Mouse (Mus musculus) hindbrain, embryonic 14.5 days (tissue): ENCODE data around the gene Nxnl1. TPM values are rescaled to one million over a fixed set of nuclear protein-coding genes. Genes with fewer than 3 reads are reported as not detected.
"Not testable (repeated sequence)": the region's sequence is repeated elsewhere in the genome, so short reads cannot be mapped to it uniquely, and the experiment has no call there.

Experiments used
- ATAC-seq: fragments of 200-750 bp; cut with Nextera tagmentation; 2 replicates; pipeline ENCODE4 v1.8.0; 2017; ENCODE audit warnings: moderate number of reproducible peaks, mild to moderate bottlenecking, moderate TSS enrichment, moderate library complexity; ENCODE audit not compliant: low FRiP score
- DNase-seq: peaks from one replicate; pipeline ENCODE4 v3.0.0-alpha.2; 2015; ENCODE audit warnings: low spot score
- H3K27ac ChIP-seq: fragments of 300-500 bp; sonication (generic); 2 replicates; pipeline ENCODE4 v1.5.1; 2014; ENCODE audit warnings: mild to moderate bottlenecking, moderate library complexity
- H3K27me3 ChIP-seq: fragments of 300-500 bp; sonication (generic); 2 replicates; pipeline ENCODE4 v1.6.1; 2014; ENCODE audit warnings: mild to moderate bottlenecking, low read length, mixed read lengths; ENCODE audit not compliant: control insufficient read depth, insufficient read depth
- H3K36me3 ChIP-seq: fragments of 300-500 bp; sonication (generic); replicated peaks from 2 replicates; pipeline ENCODE4 v1.6.1; 2014; ENCODE audit not compliant: control insufficient read depth, insufficient read depth
- H3K4me1 ChIP-seq: fragments of 300-500 bp; sonication (generic); replicated peaks from 2 replicates; pipeline ENCODE4 v1.6.1; 2014; ENCODE audit warnings: antibody characterized with exemption, low read length, mixed read lengths; ENCODE audit not compliant: control insufficient read depth, insufficient read depth
- H3K4me2 ChIP-seq: fragments of 300-500 bp; sonication (generic); replicated peaks from 2 replicates; pipeline ENCODE4 v1.6.1; 2014; ENCODE audit warnings: mild to moderate bottlenecking, moderate library complexity
- H3K4me3 ChIP-seq: fragments of 300-500 bp; sonication (generic); replicated peaks from 2 replicates; pipeline ENCODE4 v1.5.1; 2014; ENCODE audit warnings: mild to moderate bottlenecking, low read length
- H3K9ac ChIP-seq: fragments of 300-500 bp; sonication (generic); 2 replicates; pipeline ENCODE4 v1.6.1; 2014
- H3K9me3 ChIP-seq: fragments of 300-500 bp; sonication (generic); 2 replicates; pipeline ENCODE4 v1.6.1; 2016; ENCODE audit warnings: low read length; ENCODE audit not compliant: control insufficient read depth
- WGBS: fragments of 180-500 bp; shearing (Covaris S2); extraction: QIAGEN DNeasy Blood & Tissue Kit; methylation state at CpG from one replicate; pipeline ENCODE4 v1.1.7; 2014; 5-methylcytosine and 5-hydroxymethylcytosine counted together
- polyA plus RNA-seq: library from polyadenylated mRNA; unstranded; fragments of >200 nt; fragmentation: Nextera tagmentation; extraction: Ambion mirVana; gene quantifications from 2 replicates; pipeline ENCODE4 v1.2.1, GENCODE M21; 2014

Nxnl1 gene
- polyA plus RNA-seq, 1 experiment from 2014 or later: 0.13 TPM

- not testable (repeated sequence) for H3K4me1 ChIP-seq, H3K27ac ChIP-seq, H3K9me3 ChIP-seq, H3K36me3 ChIP-seq, ATAC-seq, H3K4me3 ChIP-seq, H3K4me2 ChIP-seq, H3K9ac ChIP-seq
- H3K27me3 ChIP-seq: peaks cover 16% of the 10 kb centered on the region
- WGBS: 70% methylated on average over 5 of the region's 12 CpGs
- DNase-seq: peak; percentile 50
Measured at GRCm38 (mm10) chr8:71530735-71531467, 35.5 kb downstream of the Nxnl1 start.

GRCm38 (mm10) chr8:71528362-71529073 is 37.9 kb downstream of the Nxnl1 start:
- Histone ChIP-seq H3K27me3 (peaks cover 33% of the 10 kb centered on the region), H3K4me2 (no peak overlapping the region), H3K27ac (peak overlapping the region; percentile 18; the same call in 1 of the 2 replicates), H3K9ac (no peak overlapping the region), H3K4me3 (no peak overlapping the region), H3K4me1 (no peaks in the 10 kb centered on the region), H3K36me3 (no peaks in the 10 kb centered on the region), H3K9me3 (no peaks in the 10 kb centered on the region)
- DNase-seq: no peak
- 83% methylated on average over 11 of the region's 11 CpGs for WGBS
- ATAC-seq: no peak

- ATAC-seq: no peak
- Histone ChIP-seq H3K4me3 (no peak overlapping the region), H3K27me3 (peaks cover 36% of the 10 kb centered on the region)
Measured at GRCm38 (mm10) chr8:71527162-71527870, 39.1 kb downstream of the Nxnl1 start.

GRCm38 (mm10) chr8:71526272-71526671 is 40.1 kb downstream of the Nxnl1 start:
- DNase-seq (no peak), ATAC-seq (no peak)
- Histone ChIP-seq H3K9ac (no peak overlapping the region), H3K36me3 (no peaks in the 10 kb centered on the region), H3K4me1 (no peaks in the 10 kb centered on the region), H3K27ac (no peak overlapping the region), H3K4me3 (no peak overlapping the region), H3K27me3 (peaks cover 36% of the 10 kb centered on the region), H3K4me2 (no peak overlapping the region), H3K9me3 (no peaks in the 10 kb centered on the region)
- WGBS: 4% methylated on average over 6 of the region's 6 CpGs

More at GRCm38 (mm10) chr8:71527162-71527870, 39.1 kb downstream of the Nxnl1 start:
- Histone ChIP-seq H3K9ac (no peak overlapping the region), H3K4me1 (no peaks in the 10 kb centered on the region), H3K9me3 (no peaks in the 10 kb centered on the region), H3K4me2 (no peak overlapping the region), H3K27ac (no peak overlapping the region), H3K36me3 (no peaks in the 10 kb centered on the region)
- no peak for DNase-seq
- 49% methylated on average over 3 of the region's 3 CpGs for WGBS

- no peak for DNase-seq
- Histone ChIP-seq H3K27ac (no peak within 1 kb of the TSS), H3K9me3 (no peaks in the 10 kb centered on the region), H3K4me3 (no peak within 1 kb of the TSS), H3K4me1 (no peaks in the 10 kb centered on the region), H3K36me3 (no peaks in the 10 kb centered on the region), H3K27me3 (peaks cover 40% of the 10 kb centered on the region), H3K9ac (no peak within 1 kb of the TSS), H3K4me2 (0 out of 2 replicates have a peak within 1 kb of the TSS, but pooled peaks have one; percentile 5)
- 7% methylated on average over 46 of the region's 46 CpGs for WGBS
- ATAC-seq: no peak
Measured at GRCm38 (mm10) chr8:71525226-71526050, 41.0 kb downstream of the Nxnl1 start, which contains the start of gene Ccdc194. Gene Ccdc194 (minus strand): TSS chr8:71525711.

- Histone ChIP-seq H3K9me3 (no peaks in the 10 kb centered on the region), H3K27ac (no peak overlapping the region), H3K4me3 (no peak overlapping the region), H3K4me2 (0 out of 2 replicates have a peak overlapping the region, but pooled peaks have one; percentile 15), H3K9ac (no peak overlapping the region), H3K36me3 (no peaks in the 10 kb centered on the region), H3K4me1 (no peaks in the 10 kb centered on the region), H3K27me3 (peaks cover 34% of the 10 kb centered on the region)
- ATAC-seq (peak; percentile 83), DNase-seq (peak; percentile 90)
- WGBS: 3% methylated on average over 17 of the region's 17 CpGs
Measured at GRCm38 (mm10) chr8:71521634-71522033, 44.8 kb downstream of the Nxnl1 start.

GRCm38 (mm10) chr8:71519037-71519825 is 47.2 kb downstream of the Nxnl1 start:
- DNase-seq: peak; percentile 79
- ATAC-seq, H3K36me3 ChIP-seq, H3K4me1 ChIP-seq, H3K9me3 ChIP-seq, H3K27ac ChIP-seq, H3K4me2 ChIP-seq, H3K9ac ChIP-seq, H3K4me3 ChIP-seq: not testable (repeated sequence)
- WGBS: 41% methylated on average over 9 of the region's 10 CpGs
- peaks cover 11% of the 10 kb centered on the region; the same call in 1 of the 2 replicates for H3K27me3 ChIP-seq

- Histone ChIP-seq H3K27ac (no peak overlapping the region), H3K9ac (no peak overlapping the region), H3K4me2 (no peak overlapping the region), H3K27me3 (0 out of 2 replicates have a peak, but pooled peaks cover 4% of the 10 kb centered on the region), H3K36me3 (no peaks in the 10 kb centered on the region), H3K4me1 (no peaks in the 10 kb centered on the region), H3K9me3 (no peaks in the 10 kb centered on the region), H3K4me3 (no peak overlapping the region)
- 10% methylated on average over 6 of the region's 6 CpGs for WGBS
- DNase-seq (no peak), ATAC-seq (no peak)
Measured at GRCm38 (mm10) chr8:71516786-71517185, 49.6 kb downstream of the Nxnl1 start.
